ENCODE assay signal across 8 mouse cellular contexts in genomic region chr5:123132308-123133071, GRCm38 (mm10). TPM values are rescaled to one million over a fixed set of nuclear protein-coding genes. Genes with fewer than 3 reads are reported as not detected.
DNase-seq lines count a peak whose midpoint lies in the region; ATAC-seq and TF ChIP-seq lines count a peak whose summit lies in the region.

TSS of gene Rhof (minus strand) at chr5:123132692.

- no peaks in the 10 kb centered on the region for H3K27me3 ChIP-seq in hindbrain, embryonic 16.5 days (replicated peaks; ENCODE audit: control insufficient read depth, insufficient read depth, low read length)

- TF ChIP-seq CTCF in gastrocnemius, adult 2 months (IDR thresholded peaks at IDR 0.05), result peak; percentile 93

- DNase-seq in adipocyte (ENCODE audit: low spot score), result peak; percentile 58
- DNase-seq in cerebellum, postnatal 4 days (ENCODE audit: low spot score in 2 of 2), result peak; percentile 80 to 88
- peak; percentile 87 for DNase-seq in gastrocnemius, adult 2 months
- peak; percentile 79 to 89 for DNase-seq in left cerebral cortex, adult 8-10 months (ENCODE audit: low spot score in 2 of 2)
- DNase-seq in right cerebral cortex, postnatal 14 days, result peak; percentile 87
- peak; percentile 67 to 85 for DNase-seq in urinary bladder, postnatal 4 days (ENCODE audit: low spot score in 2 of 2)

- 2% methylated on average over 44 of the region's 44 CpGs for WGBS in hindbrain, embryonic 16.5 days

- H3K27ac ChIP-seq in gastrocnemius, adult 2 months, result peak within 1 kb of the TSS; percentile 98
- H3K27ac ChIP-seq in hindbrain, embryonic 16.5 days (ENCODE audit: low read depth, low read length), result peak within 1 kb of the TSS; percentile 73

- ATAC-seq in hindbrain, embryonic 16.5 days, result peak; percentile 71
- ATAC-seq in megakaryocyte, adult 5-6 weeks (ENCODE audit: poor library complexity, severe bottlenecking), result peak; percentile 56

- intact Hi-C loops in gastrocnemius, adult 2 months (cut with DNase I), result loop anchor here (1.0 to 2.0 kb wide), 3 partner anchors 14 to 68 kb away; no protein-coding TSS in a partner anchor

- H3K9me3 ChIP-seq in hindbrain, embryonic 16.5 days (ENCODE audit: control insufficient read depth, low read length), result no peaks in the 10 kb centered on the region

- peaks cover 55% of the 10 kb centered on the region for H3K4me1 ChIP-seq in hindbrain, embryonic 16.5 days (ENCODE audit: control insufficient read depth, insufficient read depth, low read depth, low read length)

- H3K4me2 ChIP-seq in hindbrain, embryonic 16.5 days (ENCODE audit: low read length), result peak within 1 kb of the TSS; percentile 75

- peak within 1 kb of the TSS; percentile 75 for H3K9ac ChIP-seq in hindbrain, embryonic 16.5 days (ENCODE audit: low read depth, low read length)

- peaks cover 2% of the 10 kb centered on the region; the same call in 1 of the 2 replicates for H3K36me3 ChIP-seq in hindbrain, embryonic 16.5 days (ENCODE audit: control insufficient read depth, insufficient read depth, low read length)

- H3K4me3 ChIP-seq in gastrocnemius, adult 2 months, result peak within 1 kb of the TSS; percentile 88
- peak within 1 kb of the TSS; percentile 49 for H3K4me3 ChIP-seq in hindbrain, embryonic 16.5 days (ENCODE audit: low read length)

RNA-seq across cellular contexts. Expression of gene Rhof, which starts in this region (rescaled TPM):
- under 1 TPM; 0.28 to 0.36 TPM for total RNA-seq in gastrocnemius, adult 2 months (2021)
- 26.6 and 29.7 TPM in 2 replicates for polyA plus RNA-seq in hindbrain, embryonic 16.5 days (2015; fragmentation: Nextera tagmentation; extraction: Ambion mirVana)
- total RNA-seq in left cerebral cortex, adult 8-10 months (2022), result 10 to 100 TPM; 47.7 to 50.4 (median 48.3) TPM
- total RNA-seq in megakaryocyte, adult 5-6 weeks (2015), result 5.4 and 7.6 TPM in 2 replicates
- 6.4 and 6.5 TPM in 2 replicates for total RNA-seq in megakaryocyte, adult 5-6 weeks (2017)

Comparison
In these comparisons a context has a peak if more than half of its experiments do, and no peak if none do; other contexts are left out.
1. Peak in every context shown above with its lines: DNase-seq, ATAC-seq, H3K4me3 ChIP-seq and H3K27ac ChIP-seq.
2. RNA of gene Rhof (total RNA-seq): 47.7 to 50.4 TPM in left cerebral cortex, adult 8-10 months; 5.4 to 7.6 TPM in megakaryocyte, adult 5-6 weeks and 0.28 to 0.36 TPM in gastrocnemius, adult 2 months; every median in the first group is over 4 times any median in the second.
3. Peak in DNase-seq, H3K4me3 ChIP-seq and H3K27ac ChIP-seq in gastrocnemius, adult 2 months; RNA of the gene not detected or under 1 TPM.